Mouse (Mus musculus): ENCODE data around the gene Cacna1g.

Gene Cacna1g

GRCm38 (mm10) chr11:94480382-94480781 lies 6.4 kb upstream of the Cacna1g start:
- DNase-seq (ENCODE audit: low spot score) = no peak

GRCm38 (mm10) chr11:94477651-94478050 lies 3.7 kb upstream of the Cacna1g start:
- no peak for DNase-seq (ENCODE audit: low spot score)

DNA sequence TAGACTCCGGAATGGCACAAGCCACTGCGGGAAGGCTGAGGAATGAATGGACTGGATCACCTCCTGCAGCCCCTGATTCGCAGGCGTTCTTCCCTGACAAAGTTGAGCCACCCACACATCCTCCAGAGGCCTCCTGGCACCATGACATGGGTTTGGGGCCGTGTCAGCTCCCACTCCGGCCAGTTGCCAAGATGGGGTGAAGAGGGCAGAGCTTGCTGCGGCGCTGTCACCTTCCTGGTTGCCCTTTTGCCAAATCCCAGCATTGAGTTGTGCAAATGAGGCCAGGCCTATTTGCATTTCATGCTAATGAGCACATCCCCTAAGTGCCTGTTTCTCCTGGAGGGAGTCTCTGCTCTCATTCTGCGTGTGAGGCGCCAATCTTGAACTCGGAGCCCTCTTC lies 1.7 kb upstream of the Cacna1g start:
- DNase-seq (ENCODE audit: low spot score) = no peak

DNA sequence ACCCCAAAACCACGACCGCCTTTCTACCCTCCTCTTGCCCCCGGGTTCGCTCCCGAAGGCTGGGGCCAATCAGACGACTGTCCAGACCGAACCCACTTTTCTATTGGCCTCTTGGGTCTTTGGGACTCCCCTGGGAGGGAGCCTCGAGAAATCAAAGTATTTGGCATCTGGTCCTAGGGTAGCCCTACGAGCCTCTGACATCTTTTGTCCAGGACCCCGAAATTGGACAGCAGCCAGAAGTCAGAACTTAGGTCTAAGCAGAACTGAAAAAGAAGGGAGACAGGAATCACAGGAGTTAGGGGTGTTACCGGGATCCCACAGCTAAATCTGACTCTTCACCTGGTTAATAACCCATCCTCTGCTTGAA lies 529 bp upstream of the Cacna1g start:
- no peak for DNase-seq (ENCODE audit: low spot score)

GRCm38 (mm10) chr11:94472916-94473706 lies 887 bp downstream of the Cacna1g start:
- no peak for DNase-seq (ENCODE audit: low spot score)

GRCm38 (mm10) chr11:94472585-94472915 lies 1.4 kb downstream of the Cacna1g start:
- no peak for DNase-seq (ENCODE audit: low spot score)

DNA sequence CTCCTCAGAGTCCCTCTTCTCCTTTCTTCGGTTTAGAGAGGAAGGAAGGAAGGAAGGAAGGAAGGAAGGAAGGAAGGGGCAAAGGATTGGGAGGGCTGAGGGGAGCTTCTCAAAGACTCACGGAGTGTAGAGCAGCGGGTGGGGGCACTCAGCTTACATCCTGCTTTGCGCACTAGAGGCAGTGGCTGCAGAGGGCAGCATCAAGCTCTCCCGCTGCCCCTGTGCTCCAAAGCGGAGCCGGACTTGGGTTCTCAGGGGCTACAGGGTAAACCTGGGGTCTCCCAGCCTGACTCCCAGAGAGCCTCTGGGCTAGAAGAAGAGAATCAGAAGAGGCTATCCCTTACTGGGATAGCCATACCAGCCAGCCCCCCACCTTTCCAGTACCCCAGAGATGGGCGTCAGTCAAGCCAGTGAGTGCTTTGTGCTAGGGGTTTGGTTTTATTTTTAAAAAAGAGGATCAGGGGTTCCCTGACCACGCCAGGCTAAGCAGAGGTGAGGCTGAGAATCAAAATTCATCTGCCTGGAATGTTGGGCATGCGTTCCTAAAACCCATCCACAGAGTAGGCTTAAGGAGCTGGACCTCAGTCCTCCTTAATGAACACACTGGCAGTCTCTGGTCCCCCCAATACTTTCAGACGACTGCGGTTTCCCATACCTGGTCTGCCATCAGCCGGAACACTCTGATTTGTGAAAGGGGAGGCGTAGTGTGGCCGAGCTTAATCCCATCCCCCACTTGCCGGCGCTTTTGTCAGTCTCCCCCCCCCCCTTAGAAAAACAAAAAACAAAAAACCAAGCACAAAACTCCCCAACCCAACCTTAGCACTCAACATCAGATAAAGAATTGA lies 2.0 kb downstream of the Cacna1g start:
- DNase-seq (ENCODE audit: low spot score) = no peak

DNA sequence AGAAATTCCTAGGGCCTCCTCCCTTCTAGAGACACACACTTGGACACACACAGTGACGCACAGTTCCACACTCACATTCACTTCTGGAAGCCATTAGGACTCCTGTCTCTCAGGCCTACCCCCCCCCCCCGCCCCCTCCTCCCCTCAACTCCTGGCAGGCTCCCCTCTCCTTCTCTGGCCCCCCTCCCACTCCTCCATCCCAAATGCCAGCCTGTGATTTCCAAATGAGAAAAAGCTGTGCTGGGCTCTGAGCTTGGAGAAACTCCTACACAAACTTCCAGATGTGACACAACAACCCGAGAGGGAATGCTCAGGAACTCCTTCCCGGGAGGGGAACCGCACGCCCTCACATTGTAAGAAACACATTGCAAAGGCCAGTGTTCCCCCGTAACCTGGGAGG lies 3.6 kb downstream of the Cacna1g start:
- no peak for DNase-seq (ENCODE audit: low spot score)

DNA sequence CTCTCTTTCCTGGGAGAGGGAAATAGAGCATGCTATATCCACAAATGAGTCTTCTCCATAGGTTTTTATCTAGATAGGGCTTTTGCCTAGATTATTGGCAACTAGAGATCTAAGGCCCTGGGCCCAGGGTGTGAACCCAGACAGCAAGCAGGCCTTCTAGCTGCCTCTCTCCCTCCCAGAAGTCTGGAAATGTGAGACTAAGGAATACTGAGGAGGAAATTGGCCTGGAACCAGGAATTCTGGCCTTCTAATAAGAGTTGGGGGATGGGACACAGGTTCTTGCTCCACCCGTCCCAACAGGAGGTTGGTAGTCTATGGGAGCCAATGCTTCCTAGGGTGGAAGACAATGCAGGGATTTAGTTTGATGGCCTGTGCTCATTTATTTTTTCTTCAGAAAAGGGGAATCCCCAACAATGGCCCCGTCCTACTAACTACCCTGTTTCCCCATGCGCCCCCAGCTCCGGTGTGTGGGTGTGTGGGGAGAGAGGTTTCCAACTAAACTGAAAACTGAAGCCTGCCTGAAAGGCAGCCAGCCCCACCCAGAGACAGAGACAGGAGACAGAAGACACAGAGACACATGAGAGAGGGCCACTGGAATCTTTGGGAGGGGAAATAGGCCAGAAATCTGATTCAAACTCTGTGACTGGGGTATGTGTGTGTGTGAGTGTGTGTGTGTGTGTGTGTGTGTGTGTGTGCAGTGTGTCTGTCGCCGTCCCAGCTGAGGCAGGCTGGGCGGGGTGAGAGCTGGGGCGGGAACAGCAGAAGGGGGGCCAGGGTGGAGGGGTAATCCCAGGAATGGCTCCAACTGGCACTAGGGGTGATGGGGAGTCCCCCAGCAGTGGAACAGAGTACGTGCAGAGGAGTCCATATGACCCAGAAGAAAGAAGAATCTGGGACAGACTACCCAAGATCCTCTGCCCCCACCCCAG lies 4.6 kb downstream of the Cacna1g start:
- no peak for DNase-seq (ENCODE audit: low spot score)

- DNase-seq (ENCODE audit: low spot score) = no peak
These were observed 5.4 kb downstream of the Cacna1g start for GRCm38 (mm10) chr11:94468582-94469064.

- no peak for DNase-seq (ENCODE audit: low spot score)
These were observed 7.6 kb downstream of the Cacna1g start for GRCm38 (mm10) chr11:94466333-94466855.

DNA sequence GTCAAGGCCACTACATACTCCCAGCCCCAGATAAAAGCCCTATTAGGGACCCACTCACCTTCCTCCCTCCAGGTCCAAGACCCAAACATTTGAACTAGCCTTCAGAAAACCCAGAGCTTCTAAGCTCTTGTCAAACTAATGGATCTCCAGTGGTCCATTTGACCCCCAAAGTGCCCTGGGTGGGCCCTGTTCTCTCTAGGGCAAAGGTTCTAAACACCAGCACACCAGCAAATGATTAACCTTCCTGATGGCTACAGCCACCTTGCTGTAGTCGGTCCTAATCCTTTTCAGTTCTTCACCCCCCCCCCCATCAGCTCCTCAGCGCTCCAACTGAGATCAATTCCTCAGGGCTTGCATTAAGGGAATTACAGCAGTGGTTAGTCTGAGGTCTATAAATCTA lies 9.8 kb downstream of the Cacna1g start:
- no peak for DNase-seq (ENCODE audit: low spot score)

GRCm38 (mm10) chr11:94461856-94462255 lies 12.1 kb downstream of the Cacna1g start:
- no peak for DNase-seq (ENCODE audit: low spot score)

DNA sequence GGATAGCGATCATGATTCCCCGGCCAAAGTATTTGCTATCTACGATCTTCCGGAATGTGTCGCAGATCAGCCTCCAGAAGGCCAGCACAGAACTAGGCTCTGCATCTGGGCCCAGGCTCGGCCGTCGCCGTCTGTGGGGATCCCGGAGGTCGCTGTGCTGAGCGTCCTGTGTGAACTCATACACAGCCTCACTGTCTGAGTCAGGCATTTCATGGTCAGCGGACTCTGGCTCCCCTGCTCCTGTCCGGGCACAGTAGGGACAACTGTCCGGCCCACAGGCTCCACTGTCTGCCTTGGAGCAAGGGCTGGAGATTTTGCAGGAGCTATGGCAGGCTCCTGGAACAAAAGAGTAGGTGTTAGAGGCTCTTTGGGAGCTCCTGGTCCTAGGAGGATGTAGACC lies 17.0 kb downstream of the Cacna1g start:
- DNase-seq (ENCODE audit: low spot score) = no peak

- no peak for DNase-seq (ENCODE audit: low spot score)
These were observed 17.7 kb downstream of the Cacna1g start for GRCm38 (mm10) chr11:94456347-94456746.

DNA sequence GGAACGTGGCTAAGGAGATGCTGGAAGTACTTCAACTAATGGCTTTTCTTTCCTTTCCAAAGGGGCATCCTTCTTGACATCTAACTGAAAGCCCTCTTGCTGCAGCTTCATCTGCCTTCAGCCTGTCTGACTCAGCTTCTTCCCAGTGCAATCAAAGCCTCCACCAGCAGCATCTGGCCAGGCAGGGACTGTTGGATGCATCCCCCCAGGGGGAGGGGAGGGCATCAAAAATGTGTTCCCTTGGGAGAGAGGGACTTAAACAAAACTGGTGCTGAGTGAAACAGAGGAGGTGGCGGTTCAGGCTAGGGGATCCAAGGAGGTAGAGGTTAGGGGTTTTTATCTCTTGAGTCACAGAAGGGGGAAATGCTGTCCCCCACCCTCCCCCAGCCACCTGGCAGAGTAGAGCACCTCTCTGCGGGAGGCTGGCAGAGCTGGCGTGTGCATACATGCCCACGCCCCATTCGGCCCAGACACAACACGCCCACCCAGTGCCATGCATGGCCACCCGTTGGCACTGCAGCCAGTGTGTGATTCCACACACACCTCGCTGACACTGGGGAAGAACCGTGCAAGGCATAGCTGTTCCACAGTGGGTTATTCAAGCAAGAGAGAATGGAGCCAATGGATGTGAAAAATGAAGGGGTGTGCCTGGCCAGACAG lies 18.7 kb downstream of the Cacna1g start:
- no peak for DNase-seq (ENCODE audit: low spot score)

- no peak for DNase-seq (ENCODE audit: low spot score)
These were observed 19.2 kb downstream of the Cacna1g start for GRCm38 (mm10) chr11:94454756-94455155.

GRCm38 (mm10) chr11:94451091-94451773 lies 22.8 kb downstream of the Cacna1g start:
- no peak for DNase-seq (ENCODE audit: low spot score)

GRCm38 (mm10) chr11:94449886-94450285 lies 24.1 kb downstream of the Cacna1g start:
- DNase-seq (ENCODE audit: low spot score) = no peak

GRCm38 (mm10) chr11:94449239-94449638 lies 24.8 kb downstream of the Cacna1g start:
- DNase-seq (ENCODE audit: low spot score) = no peak

- no peak for DNase-seq (ENCODE audit: low spot score)
These were observed 27.0 kb downstream of the Cacna1g start for GRCm38 (mm10) chr11:94447017-94447416.
